ENCODE assay signal across 23 mouse cellular contexts in the genomic region with DNA sequence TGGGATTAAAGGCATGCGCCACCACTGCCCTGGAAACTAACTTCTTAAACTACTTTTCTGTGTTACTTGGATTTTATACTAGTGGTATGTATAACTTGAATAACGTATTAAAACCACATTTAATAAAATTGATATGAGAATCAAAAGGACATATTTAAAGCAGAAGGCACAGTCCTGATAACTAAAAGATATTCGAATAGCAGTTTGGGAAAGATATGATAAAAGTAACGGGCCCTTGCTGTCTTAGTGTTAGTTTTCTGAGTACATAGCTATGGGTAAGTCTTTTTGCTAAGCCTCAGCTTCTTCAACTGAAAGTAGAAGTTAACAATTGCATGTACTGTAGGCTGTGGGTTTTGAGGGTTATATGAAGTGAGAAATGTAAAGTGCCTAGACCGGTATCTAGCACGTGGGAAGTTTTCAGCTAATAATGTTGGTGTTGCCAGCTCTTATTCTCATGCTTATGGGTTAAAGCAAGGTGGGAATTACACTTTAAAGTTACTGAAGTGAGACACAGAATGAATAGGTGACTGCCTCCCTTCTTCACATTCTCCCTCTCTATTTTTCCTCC. TPM values are rescaled to one million over a fixed set of nuclear protein-coding genes. Genes with fewer than 3 reads are reported as not detected.
DNase-seq lines count a peak whose midpoint lies in the region; ATAC-seq and TF ChIP-seq lines count a peak whose summit lies in the region.
"Had no signal": no experiment of that assay in that cellular context is flagged by ENCODE, and none has a peak within 500 bp of the region (broad histone marks: within the 10 kb centered on the region; RNA-seq: fewer than 3 reads in every experiment).

No protein-coding gene starts in this region.

- TF ChIP-seq CTCF in liver, embryonic 14.5 days (IDR thresholded peaks at IDR 0.05; ENCODE audit: low read depth): no peak

- no peaks in the 10 kb centered on the region; the same call in 1 of the 2 replicates for H3K36me3 ChIP-seq in liver, embryonic 14.5 days (replicated peaks; ENCODE audit: control insufficient read depth, insufficient read depth, low read depth)
- peaks cover 4% of the 10 kb centered on the region; the same call in 1 of the 2 replicates for H3K36me3 ChIP-seq in liver, embryonic 12.5 days
- H3K36me3 ChIP-seq: embryonic facial prominence, embryonic 12.5 days; forebrain, embryonic 15.5 days; heart, embryonic 15.5 days; hindbrain, embryonic 10.5 days had no signal

- WGBS in liver, embryonic 14.5 days (ENCODE audit: insufficient replicate concordance): 38% methylated on average over 6 of the region's 6 CpGs
- WGBS in liver, embryonic 12.5 days (ENCODE audit: insufficient replicate concordance): 61% methylated on average over 6 of the region's 6 CpGs

- no peak overlapping the region for H3K27ac ChIP-seq in liver, embryonic 14.5 days
- H3K27ac ChIP-seq in liver, embryonic 12.5 days: no peak overlapping the region
- H3K27ac ChIP-seq: embryonic facial prominence, embryonic 12.5 days; heart, adult 2 months; hindbrain, embryonic 10.5 days; hindbrain, embryonic 14.5 days had no signal

- H3K4me2 ChIP-seq in liver, embryonic 14.5 days (ENCODE audit: low read depth): no peak overlapping the region
- no peak overlapping the region for H3K4me2 ChIP-seq in liver, embryonic 12.5 days
- H3K4me2 ChIP-seq: embryonic facial prominence, embryonic 12.5 days; forebrain, embryonic 15.5 days; heart, embryonic 11.5 days; heart, embryonic 15.5 days; hindbrain, embryonic 14.5 days had no signal

- H3K4me1 ChIP-seq in liver, embryonic 14.5 days (replicated peaks; ENCODE audit: control insufficient read depth in 2 of 2, insufficient read depth in 2 of 2, low read length in 1 of 2): peaks cover 17 to 30% of the 10 kb centered on the region in 2 experiments
- H3K4me1 ChIP-seq in liver, embryonic 12.5 days: peaks cover 77% of the 10 kb centered on the region

- no peaks in the 10 kb centered on the region for H3K27me3 ChIP-seq in liver, embryonic 14.5 days (ENCODE audit: control insufficient read depth, insufficient read depth, low read length)
- H3K27me3 ChIP-seq in liver, embryonic 12.5 days (replicated peaks): no peaks in the 10 kb centered on the region
- H3K27me3 ChIP-seq: embryonic facial prominence, embryonic 12.5 days; forebrain, embryonic 15.5 days; heart, embryonic 15.5 days; Patski had no signal

- no peak for ATAC-seq in liver, embryonic 14.5 days (ENCODE audit: insufficient read depth)
- no peak for ATAC-seq in liver, embryonic 12.5 days
- ATAC-seq in inflammation-experienced regulatory T-cells, adult 6 months: peak; percentile 27
- ATAC-seq in megakaryocyte progenitor cell, adult 5-6 weeks (replicated peaks; ENCODE audit: poor library complexity): peak; percentile 54
- ATAC-seq: forebrain, embryonic 15.5 days; Patski had no signal

- DNase-seq in heart, adult 11 months: peak; percentile 8
- DNase-seq in heart, postnatal 14 days: no peak
- DNase-seq in liver, embryonic 14.5 days (ENCODE audit: low read depth in 3 of 3, low spot score in 3 of 3): no peak
- no peak for DNase-seq in lung, postnatal 36 days
- no peak for DNase-seq in left cerebral cortex, postnatal 36 days (ENCODE audit: low spot score in 2 of 2)
- DNase-seq: adrenal gland, adult 8-10 months; adrenal gland, postnatal 36 days; B cell, adult 2 months; cerebellum, adult 2 months; cerebellum, postnatal 14 days; gastrocnemius, postnatal 36 days; heart, adult 2 months had no signal

- 0 out of 2 replicates have a peak, but pooled peaks have one; percentile 14 for TF ChIP-seq EP300 in liver, embryonic 14.5 days (IDR thresholded peaks at IDR 0.05; ENCODE audit: low read depth)

- intact Hi-C loops in heart, postnatal 14 days (cut with DNase I): no loop called here
- intact Hi-C loops in left cerebral cortex, postnatal 36 days (cut with DNase I): no loop called here

- H3K9me3 ChIP-seq in liver, embryonic 14.5 days (ENCODE audit: control insufficient read depth, low read length): no peaks in the 10 kb centered on the region
- no peaks in the 10 kb centered on the region for H3K9me3 ChIP-seq in liver, embryonic 12.5 days (replicated peaks)
- H3K9me3 ChIP-seq: embryonic facial prominence, embryonic 12.5 days; forebrain, embryonic 15.5 days; heart, embryonic 15.5 days; hindbrain, embryonic 10.5 days had no signal

- no peak overlapping the region for H3K9ac ChIP-seq in liver, embryonic 14.5 days (replicated peaks)
- no peak overlapping the region for H3K9ac ChIP-seq in liver, embryonic 12.5 days
- H3K9ac ChIP-seq: embryonic facial prominence, embryonic 12.5 days; forebrain, embryonic 15.5 days; heart, embryonic 15.5 days; hindbrain, embryonic 14.5 days had no signal

- H3K4me3 ChIP-seq in liver, embryonic 14.5 days (ENCODE audit: insufficient read depth in 1 of 2, low read depth in 2 of 2, low read length in 2 of 2): no peak overlapping the region
- H3K4me3 ChIP-seq in liver, embryonic 12.5 days: no peak overlapping the region
- H3K4me3 ChIP-seq: embryonic facial prominence, embryonic 12.5 days; forebrain, embryonic 15.5 days; heart, adult 2 months; heart, embryonic 15.5 days; hindbrain, embryonic 10.5 days had no signal

RNA-seq across cellular contexts. Expression of gene Susd6, which starts 14.6 kb away (rescaled TPM):
- total RNA-seq in heart, postnatal 14 days (2021): 10 to 100 TPM; 63.4 to 66.2 TPM
- 11.0 and 11.1 TPM in 2 replicates for polyA plus RNA-seq in liver, embryonic 14.5 days (2012; rRNA removed)
- polyA plus RNA-seq in liver, embryonic 14.5 days (2014; fragmentation: Nextera tagmentation; extraction: Ambion mirVana): 11.6 and 13.9 TPM in 2 replicates
- 15.0 and 15.9 TPM in 2 replicates for polyA plus RNA-seq in liver, embryonic 12.5 days (2016; fragmentation: Nextera tagmentation; extraction: Ambion mirVana)
- polyA plus RNA-seq in inflammation-experienced regulatory T-cells, adult 6 months (2017; shearing (Covaris generic)): 10 to 100 TPM; 21.2 to 32.8 (median 26.7) TPM
- total RNA-seq in megakaryocyte progenitor cell, adult 5-6 weeks (2015): 12.8 and 14.5 TPM in 2 replicates
- 15.9 and 19.4 TPM in 2 replicates for total RNA-seq in megakaryocyte progenitor cell, adult 5-6 weeks (2017)
- total RNA-seq in left cerebral cortex, postnatal 36 days (2021): 10 to 100 TPM; 31.6 to 40.0 TPM

RNA-seq across cellular contexts. Expression of gene Ccdc177, which starts 44.5 kb away (rescaled TPM):
- under 1 TPM in 1 of 2 experiments, not detected in 1; 0.07 TPM for total RNA-seq in heart, postnatal 14 days (2021)
- polyA plus RNA-seq in liver, embryonic 14.5 days (2012; rRNA removed): 0.01 TPM in 1 of 2 replicates, not detected in the other
- not detected in 2 replicates for polyA plus RNA-seq in liver, embryonic 14.5 days (2014; fragmentation: Nextera tagmentation; extraction: Ambion mirVana)
- polyA plus RNA-seq in liver, embryonic 12.5 days (2016; fragmentation: Nextera tagmentation; extraction: Ambion mirVana): not detected in 2 replicates
- not detected for polyA plus RNA-seq in inflammation-experienced regulatory T-cells, adult 6 months (2017; shearing (Covaris generic))
- not detected in 2 replicates for total RNA-seq in megakaryocyte progenitor cell, adult 5-6 weeks (2015)
- 0.12 TPM in 1 of 2 replicates, not detected in the other for total RNA-seq in megakaryocyte progenitor cell, adult 5-6 weeks (2017)
- 10 to 100 TPM; 14.5 to 15.7 TPM for total RNA-seq in left cerebral cortex, postnatal 36 days (2021)
- total RNA-seq: adrenal gland, postnatal 36 days; gastrocnemius, adult 8-10 months; gastrocnemius, postnatal 36 days had no signal
- polyA plus RNA-seq: heart, adult 2 months; heart, embryonic 11.5 days; heart, embryonic 15.5 days had no signal

Comparison
In these comparisons a context has a peak if more than half of its experiments do, and no peak if none do; other contexts are left out.
1. ATAC-seq: peak in inflammation-experienced regulatory T-cells, adult 6 months (single experiment) and megakaryocyte progenitor cell, adult 5-6 weeks (single experiment); none in liver, embryonic 14.5 days (single experiment) and liver, embryonic 12.5 days (single experiment).
2. RNA of gene Ccdc177, which starts 44.5 kb away (total RNA-seq): 14.5 to 15.7 TPM in left cerebral cortex, postnatal 36 days; 0.12 TPM in megakaryocyte progenitor cell, adult 5-6 weeks and 0.07 TPM in heart, postnatal 14 days; every median in the first group is over 10 times any median in the second.